Mouse (Mus musculus) stomach, embryonic 15.5 days (tissue): ENCODE data around the gene Nhlrc3. TPM values are rescaled to one million over a fixed set of nuclear protein-coding genes. Genes with fewer than 3 reads are reported as not detected.
A peak's percentile ranks its signal among the peaks of the same experiment; 100 is the strongest.

Source experiments
- ATAC-seq: fragments of 200-750 bp; cut with Nextera tagmentation; 2 replicates; pipeline ENCODE4 v1.8.0; 2017; ENCODE audit warnings: low read depth, moderate number of reproducible peaks, moderate TSS enrichment; ENCODE audit not compliant: insufficient read depth, low FRiP score
- H3K27ac ChIP-seq: fragments of 300-500 bp; sonication (generic); 2 replicates; pipeline ENCODE4 v1.5.1; 2015; ENCODE audit warnings: mild to moderate bottlenecking, inconsistent platforms
- H3K27me3 ChIP-seq: fragments of 300-500 bp; sonication (generic); replicated peaks from 2 replicates; pipeline ENCODE4 v1.6.1; 2015; ENCODE audit warnings: inconsistent platforms
- H3K36me3 ChIP-seq: fragments of 300-500 bp; sonication (generic); 2 replicates; pipeline ENCODE4 v1.6.1; 2015; ENCODE audit warnings: inconsistent platforms
- H3K4me1 ChIP-seq: fragments of 300-500 bp; sonication (generic); 2 replicates; pipeline ENCODE4 v1.6.1; 2015; ENCODE audit warnings: inconsistent platforms
- H3K4me2 ChIP-seq: fragments of 300-500 bp; sonication (generic); 2 replicates; pipeline ENCODE4 v1.6.1; 2015; ENCODE audit warnings: mild to moderate bottlenecking, inconsistent platforms
- H3K4me3 ChIP-seq: fragments of 300-500 bp; sonication (generic); replicated peaks from 2 replicates; pipeline ENCODE4 v1.5.1; 2015; ENCODE audit warnings: inconsistent platforms
- H3K9ac ChIP-seq: fragments of 300-500 bp; sonication (generic); 2 replicates; pipeline ENCODE4 v1.6.1; 2015; ENCODE audit warnings: inconsistent platforms
- H3K9me3 ChIP-seq: fragments of 300-500 bp; sonication (generic); 2 replicates; pipeline ENCODE4 v1.6.1; 2016; ENCODE audit warnings: inconsistent platforms
- WGBS: fragments of 180-500 bp; shearing (Covaris S2); methylation state at CpG from one replicate; pipeline ENCODE4 v1.1.7; 2015; 5-methylcytosine and 5-hydroxymethylcytosine counted together
- polyA plus RNA-seq: library from polyadenylated mRNA; unstranded; fragments of >200 nt; fragmentation: Nextera tagmentation; extraction: Ambion mirVana; gene quantifications from 2 replicates; pipeline ENCODE4 v1.2.1, GENCODE M21; 2015

The Nhlrc3 gene
- polyA plus RNA-seq, 1 experiment from 2014 or later, result 10.8 TPM

DNA sequence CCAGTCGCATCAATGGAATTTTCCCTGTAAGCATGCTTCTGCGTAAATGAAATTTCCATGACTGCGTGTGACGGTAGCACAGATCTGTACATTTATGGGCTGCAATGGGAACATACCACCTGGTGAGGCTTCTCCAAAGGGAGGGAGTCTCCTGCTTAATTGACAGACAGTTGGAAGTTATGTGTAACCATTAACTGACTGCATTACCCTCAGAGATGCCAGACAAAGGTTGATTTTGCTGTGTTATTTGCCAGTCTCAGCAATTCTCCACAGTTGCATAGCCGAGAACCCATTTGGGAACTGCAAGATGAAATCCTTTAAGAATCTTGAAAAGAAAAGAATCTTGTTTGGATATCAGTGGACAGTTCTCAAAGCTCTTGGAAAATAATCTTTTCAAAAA, 8.9 kb upstream of the Nhlrc3 start:
- H3K9me3 ChIP-seq, result no peaks in the 10 kb centered on the region
- H3K4me1 ChIP-seq, result no peaks in the 10 kb centered on the region; the same call in 1 of the 2 replicates
- no peak overlapping the region for H3K27ac ChIP-seq
- H3K27me3 ChIP-seq, result no peaks in the 10 kb centered on the region
- H3K9ac ChIP-seq, result no peak overlapping the region
- H3K36me3 ChIP-seq, result peaks cover 43% of the 10 kb centered on the region
- H3K4me3 ChIP-seq, result no peak overlapping the region
- H3K4me2 ChIP-seq, result no peak overlapping the region
- no peak for ATAC-seq
- 93% methylated on average over 5 of the region's 5 CpGs for WGBS

GRCm38 (mm10) chr3:53469650-53470049, 6.5 kb upstream of the Nhlrc3 start:
- H3K27me3 ChIP-seq, result no peaks in the 10 kb centered on the region
- H3K27ac ChIP-seq, result no peak overlapping the region
- H3K4me3 ChIP-seq, result no peak overlapping the region
- 90% methylated on average over 5 of the region's 5 CpGs for WGBS
- peaks cover 37% of the 10 kb centered on the region for H3K36me3 ChIP-seq
- no peak overlapping the region for H3K4me2 ChIP-seq
- H3K9me3 ChIP-seq, result no peaks in the 10 kb centered on the region
- no peak for ATAC-seq
- no peak overlapping the region for H3K9ac ChIP-seq
- peaks cover 13% of the 10 kb centered on the region for H3K4me1 ChIP-seq

DNA sequence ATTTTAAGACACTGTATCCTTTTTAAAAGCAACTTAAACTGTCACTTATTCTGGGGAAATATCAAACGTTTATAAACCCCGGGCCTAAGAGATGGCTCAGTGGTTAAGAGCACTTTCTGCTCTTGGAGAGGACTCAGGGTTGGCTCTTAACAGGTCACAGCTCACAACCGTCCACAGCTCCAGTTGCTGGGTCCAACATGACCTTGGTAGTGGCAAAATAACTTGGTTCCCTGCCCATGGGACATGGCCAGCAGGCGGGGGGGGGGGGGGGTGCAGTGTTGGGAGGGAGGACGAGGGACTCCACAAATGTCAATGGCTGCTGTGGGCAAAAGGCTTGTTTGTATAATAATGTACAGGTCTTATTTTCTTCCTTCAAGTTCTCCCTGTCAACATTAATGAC, 4.2 kb upstream of the Nhlrc3 start:
- Histone ChIP-seq H3K4me1 (peaks cover 13% of the 10 kb centered on the region), H3K36me3 (peaks cover 18% of the 10 kb centered on the region), H3K4me3 (no peak overlapping the region), H3K9me3 (no peaks in the 10 kb centered on the region), H3K27me3 (no peaks in the 10 kb centered on the region), H3K9ac (no peak overlapping the region), H3K27ac (no peak overlapping the region), H3K4me2 (no peak overlapping the region)
- 70% methylated on average over 5 of the region's 5 CpGs for WGBS
- ATAC-seq, result no peak

GRCm38 (mm10) chr3:53466481-53466880, 3.3 kb upstream of the Nhlrc3 start:
- no peak for ATAC-seq
- 70% methylated on average over 9 of the region's 9 CpGs for WGBS
- peaks cover 18% of the 10 kb centered on the region for H3K4me1 ChIP-seq

DNA sequence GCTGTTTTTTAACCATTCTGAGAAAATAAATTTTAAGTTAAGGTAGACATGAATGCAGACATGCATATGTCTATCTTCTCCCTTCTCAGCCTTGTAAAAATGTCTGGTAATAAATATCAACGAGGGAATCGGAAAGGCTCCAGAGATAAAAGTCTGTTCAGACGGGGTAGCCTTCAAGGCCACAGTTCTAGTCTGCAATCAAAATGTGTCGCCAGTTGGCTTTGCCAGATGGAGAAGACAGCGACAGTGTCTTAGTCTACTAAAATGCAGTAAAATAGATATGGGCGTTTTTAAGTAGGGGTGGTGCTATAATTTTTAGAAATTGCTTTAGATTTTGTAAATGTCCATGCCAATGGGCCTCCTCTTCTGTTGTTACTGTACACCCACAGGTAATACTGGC, 2.2 kb upstream of the Nhlrc3 start:
- Histone ChIP-seq H3K4me2 (peak overlapping the region; percentile 70), H3K36me3 (peaks cover 13% of the 10 kb centered on the region; the same call in 1 of the 2 replicates), H3K9me3 (no peaks in the 10 kb centered on the region), H3K4me1 (peaks cover 18% of the 10 kb centered on the region), H3K27ac (no peak overlapping the region), H3K9ac (no peak overlapping the region), H3K4me3 (peak overlapping the region; percentile 11), H3K27me3 (no peaks in the 10 kb centered on the region)
- no peak for ATAC-seq
- 29% methylated on average over 6 of the region's 6 CpGs for WGBS

More at GRCm38 (mm10) chr3:53466481-53466880, 3.3 kb upstream of the Nhlrc3 start:
- no peak overlapping the region for H3K27ac ChIP-seq
- H3K9me3 ChIP-seq, result no peaks in the 10 kb centered on the region
- H3K9ac ChIP-seq, result no peak overlapping the region
- peaks cover 12% of the 10 kb centered on the region; the same call in 1 of the 2 replicates for H3K36me3 ChIP-seq
- H3K4me3 ChIP-seq, result no peak overlapping the region
- H3K4me2 ChIP-seq, result peak overlapping the region; percentile 16; the same call in 1 of the 2 replicates
- H3K27me3 ChIP-seq, result no peaks in the 10 kb centered on the region

- no peak for ATAC-seq
- H3K4me1 ChIP-seq, result peaks cover 18% of the 10 kb centered on the region
- no peak overlapping the region for H3K27ac ChIP-seq
These were observed 1.1 kb upstream of the Nhlrc3 start for GRCm38 (mm10) chr3:53464146-53464698.

DNA sequence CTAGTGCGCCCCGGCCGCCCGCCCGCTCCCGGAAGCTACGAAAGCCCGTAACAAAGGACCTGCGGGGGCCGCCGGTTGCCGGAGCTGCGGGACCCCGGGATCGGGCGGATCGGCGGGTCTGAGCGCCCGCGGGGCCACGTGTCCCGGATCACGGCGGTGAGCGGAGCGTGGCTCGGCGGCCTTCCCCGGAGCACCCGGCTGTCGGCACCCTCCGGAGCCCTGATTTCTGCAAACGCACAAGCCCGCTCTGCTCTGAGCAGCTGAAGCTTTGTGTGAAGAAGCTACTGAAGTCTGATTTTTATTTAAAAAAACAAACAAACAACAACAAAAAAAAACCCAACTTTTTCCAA, 608 bp upstream of the Nhlrc3 start:
- WGBS, result under 1% methylated on average over 35 of the region's 35 CpGs
- H3K9ac ChIP-seq, result peak overlapping the region; percentile 86
- no peaks in the 10 kb centered on the region for H3K9me3 ChIP-seq
- peak overlapping the region; percentile 70 for H3K4me2 ChIP-seq
- no peak; the same call in 1 of the 2 replicates for ATAC-seq
- 0 out of 2 replicates have a peak, but pooled peaks cover 8% of the 10 kb centered on the region for H3K36me3 ChIP-seq
- peaks cover 18% of the 10 kb centered on the region for H3K4me1 ChIP-seq
- peak overlapping the region; percentile 94 for H3K4me3 ChIP-seq
- peak overlapping the region; percentile 89 for H3K27ac ChIP-seq
- H3K27me3 ChIP-seq, result no peaks in the 10 kb centered on the region

More at GRCm38 (mm10) chr3:53464146-53464698, 1.1 kb upstream of the Nhlrc3 start:
- peaks cover 8% of the 10 kb centered on the region; the same call in 1 of the 2 replicates for H3K36me3 ChIP-seq
- peak overlapping the region; percentile 94 for H3K4me3 ChIP-seq
- H3K4me2 ChIP-seq, result peak overlapping the region; percentile 70
- no peaks in the 10 kb centered on the region for H3K27me3 ChIP-seq
- H3K9ac ChIP-seq, result peak overlapping the region; percentile 86
- under 1% methylated on average over 20 of the region's 20 CpGs for WGBS
- no peaks in the 10 kb centered on the region for H3K9me3 ChIP-seq

DNA sequence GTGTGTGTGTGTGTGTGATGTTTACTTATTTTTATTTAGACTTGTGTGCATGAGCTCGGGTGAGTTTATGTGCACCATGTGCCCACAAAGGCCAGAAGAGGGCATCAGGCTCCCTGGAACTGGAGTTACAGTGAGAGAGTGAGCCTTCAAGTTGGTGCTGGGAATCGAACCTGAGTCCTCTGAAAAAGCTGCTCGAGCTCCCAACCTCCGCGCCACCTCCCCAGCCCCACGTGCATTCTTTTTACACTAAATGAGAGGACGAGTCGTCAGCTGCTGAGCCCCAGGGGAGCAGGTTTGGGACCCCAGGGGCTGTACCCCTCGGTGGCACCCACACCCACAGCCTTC, 459 bp downstream of the Nhlrc3 start:
- peaks cover 18% of the 10 kb centered on the region for H3K4me1 ChIP-seq
- peak overlapping the region; percentile 68 for H3K4me2 ChIP-seq
- peak overlapping the region; percentile 80 for H3K9ac ChIP-seq
- WGBS, result 5% methylated on average over 9 of the region's 9 CpGs
- no peaks in the 10 kb centered on the region for H3K9me3 ChIP-seq
- H3K27me3 ChIP-seq, result no peaks in the 10 kb centered on the region
- no peak for ATAC-seq
- H3K27ac ChIP-seq, result peak overlapping the region; percentile 89
- peak overlapping the region; percentile 94 for H3K4me3 ChIP-seq
- H3K36me3 ChIP-seq, result peaks cover 13% of the 10 kb centered on the region; the same call in 1 of the 2 replicates

DNA sequence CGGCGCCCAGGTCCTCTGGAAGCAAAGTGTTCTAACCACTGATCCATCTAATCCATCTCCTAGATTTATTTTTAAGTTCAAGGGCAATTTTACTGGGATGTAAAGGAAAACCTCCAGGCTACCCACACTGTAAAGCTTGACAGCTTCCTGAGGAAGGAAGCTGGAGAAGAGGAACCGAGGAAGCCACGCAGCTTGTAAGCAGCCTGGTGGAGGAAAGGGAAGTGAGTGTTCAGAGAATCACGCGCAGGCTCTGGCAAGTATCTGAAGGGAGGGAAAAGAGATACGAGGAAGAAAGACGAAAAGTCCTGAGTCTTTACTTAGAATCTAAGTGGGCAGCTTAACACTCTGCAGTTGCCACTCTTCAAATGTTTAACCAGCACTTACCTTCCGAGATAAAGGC, 3.0 kb downstream of the Nhlrc3 start:
- H3K4me1 ChIP-seq, result 0 out of 2 replicates have a peak, but pooled peaks cover 5% of the 10 kb centered on the region
- no peak overlapping the region for H3K27ac ChIP-seq
- no peaks in the 10 kb centered on the region for H3K9me3 ChIP-seq
- H3K36me3 ChIP-seq, result peaks cover 24% of the 10 kb centered on the region
- H3K9ac ChIP-seq, result no peak overlapping the region
- no peaks in the 10 kb centered on the region for H3K27me3 ChIP-seq
- ATAC-seq, result no peak
- WGBS, result 69% methylated on average over 9 of the region's 9 CpGs
- no peak overlapping the region for H3K4me2 ChIP-seq
- H3K4me3 ChIP-seq, result no peak overlapping the region

GRCm38 (mm10) chr3:53457750-53458149, 5.4 kb downstream of the Nhlrc3 start:
- no peak for ATAC-seq
- Histone ChIP-seq H3K4me3 (no peak overlapping the region), H3K27ac (no peak overlapping the region), H3K36me3 (peaks cover 37% of the 10 kb centered on the region), H3K9ac (no peak overlapping the region), H3K4me1 (0 out of 2 replicates have a peak, but pooled peaks cover 5% of the 10 kb centered on the region), H3K4me2 (no peak overlapping the region), H3K9me3 (no peaks in the 10 kb centered on the region), H3K27me3 (no peaks in the 10 kb centered on the region)
- WGBS, result 72% methylated on average over 5 of the region's 5 CpGs

DNA sequence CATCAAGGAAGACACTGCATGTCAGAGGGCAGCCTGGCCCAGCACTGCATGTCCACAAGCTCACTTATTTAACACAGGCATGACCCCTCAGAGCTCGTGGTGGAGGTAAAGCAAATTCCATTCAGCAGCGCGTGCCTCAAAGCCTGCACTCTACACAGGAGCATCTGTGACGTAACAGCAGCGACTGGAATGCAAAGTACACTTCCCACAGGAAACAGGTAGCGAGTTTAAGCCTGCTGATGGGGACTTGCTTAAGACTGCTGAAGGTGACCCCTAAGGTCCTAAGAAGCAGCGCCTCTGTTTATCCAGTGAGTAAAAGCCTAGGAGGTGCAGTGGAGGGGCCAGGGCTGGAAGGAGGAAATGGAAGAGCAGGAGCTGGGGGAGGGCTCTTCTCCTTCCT, 8.1 kb downstream of the Nhlrc3 start:
- no peak overlapping the region for H3K4me3 ChIP-seq
- peaks cover 50% of the 10 kb centered on the region for H3K36me3 ChIP-seq
- H3K27ac ChIP-seq, result no peak overlapping the region
- no peaks in the 10 kb centered on the region for H3K9me3 ChIP-seq
- H3K27me3 ChIP-seq, result no peaks in the 10 kb centered on the region
- no peaks in the 10 kb centered on the region for H3K4me1 ChIP-seq
- ATAC-seq, result 0 out of 2 replicates have a peak, but pooled peaks have one; percentile 45
- WGBS, result 67% methylated on average over 7 of the region's 7 CpGs
- H3K9ac ChIP-seq, result no peak overlapping the region
- no peak overlapping the region for H3K4me2 ChIP-seq

DNA sequence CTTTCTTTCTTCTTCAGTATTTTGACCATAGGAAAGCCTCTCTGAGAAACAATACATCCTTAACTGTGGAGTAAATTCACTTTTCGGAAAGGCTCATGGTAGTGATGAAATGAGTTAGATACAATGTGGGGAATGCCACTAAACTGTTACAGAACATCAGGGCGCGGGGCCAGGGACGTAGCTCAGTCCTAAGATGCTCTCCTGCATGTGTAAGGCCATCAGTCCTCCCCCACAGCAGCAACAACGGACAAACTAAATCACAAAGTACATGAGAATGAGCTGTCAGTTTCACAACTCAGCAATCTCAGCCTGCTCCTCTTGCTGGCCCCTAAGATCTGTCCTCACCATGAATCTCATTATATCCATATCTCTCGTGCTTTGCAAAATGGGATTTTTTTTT, 8.6 kb downstream of the Nhlrc3 start:
- H3K36me3 ChIP-seq, result peaks cover 49% of the 10 kb centered on the region
- H3K4me3 ChIP-seq, result no peak overlapping the region
- H3K27me3 ChIP-seq, result no peaks in the 10 kb centered on the region
- no peak overlapping the region for H3K9ac ChIP-seq
- H3K9me3 ChIP-seq, result no peaks in the 10 kb centered on the region
- no peaks in the 10 kb centered on the region for H3K4me1 ChIP-seq
- H3K4me2 ChIP-seq, result no peak overlapping the region
- WGBS, result 87% methylated on average over 6 of the region's 6 CpGs
- H3K27ac ChIP-seq, result no peak overlapping the region
- no peak for ATAC-seq

DNA sequence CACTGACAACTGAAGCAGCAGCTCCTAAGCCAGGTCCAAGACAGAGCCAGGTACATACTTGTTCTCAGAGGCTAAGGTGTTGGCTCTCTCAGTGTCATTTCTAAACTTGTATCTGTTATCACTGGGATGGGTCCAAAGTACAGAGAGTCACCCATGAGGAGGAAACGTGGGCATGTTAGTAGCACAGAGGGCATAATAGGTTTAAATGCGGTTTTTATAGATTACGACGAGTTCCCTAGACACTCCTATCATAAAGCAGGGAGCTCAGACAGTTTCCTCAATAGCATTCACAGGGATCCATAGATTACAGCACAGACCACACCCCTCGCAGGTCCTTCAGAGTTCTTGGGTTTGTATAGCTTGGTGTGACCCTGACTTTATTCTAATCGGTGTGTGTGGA, 9.1 kb downstream of the Nhlrc3 start:
- 84% methylated on average over 6 of the region's 6 CpGs for WGBS
- Histone ChIP-seq H3K4me2 (no peak overlapping the region), H3K36me3 (peaks cover 49% of the 10 kb centered on the region), H3K27ac (no peak overlapping the region), H3K4me3 (no peak overlapping the region), H3K27me3 (no peaks in the 10 kb centered on the region), H3K4me1 (no peaks in the 10 kb centered on the region), H3K9ac (no peak overlapping the region), H3K9me3 (no peaks in the 10 kb centered on the region)
- ATAC-seq, result no peak
